Mouse (Mus musculus) brain, embryonic 14.5 days (tissue): ENCODE data around the gene Coq4. TPM values are rescaled to one million over a fixed set of nuclear protein-coding genes. Genes with fewer than 3 reads are reported as not detected.

Source experiments
- DNase-seq: peaks from one replicate; pipeline ENCODE4 v3.0.0-alpha.2; 2011; ENCODE audit warnings: low read depth
- CTCF ChIP-seq: fragments of 200-500 bp; IDR thresholded peaks from 2 replicates; pipeline ENCODE4 v1.5.1; 2012; ENCODE audit warnings: inconsistent platforms, mild to moderate bottlenecking, moderate library complexity, borderline replicate concordance; ENCODE audit not compliant: insufficient read depth, insufficient read length; ENCODE audit errors: extremely low read depth
- POLR2A ChIP-seq: fragments of 200-500 bp; IDR thresholded peaks from 2 replicates; pipeline ENCODE4 v1.6.1; 2012; ENCODE audit warnings: mild to moderate bottlenecking, inconsistent platforms, borderline replicate concordance; ENCODE audit not compliant: poor library complexity, insufficient read depth, insufficient read length, severe bottlenecking; ENCODE audit errors: extremely low read depth
- polyA plus RNA-seq: library from polyadenylated mRNA; depleted of rRNA; stranded (reverse); fragments of >200 nt; gene quantifications from 2 replicates; pipeline ENCODE4 v1.2.3, GENCODE M21; 2012

The Coq4 gene
- polyA plus RNA-seq, 1 experiment: 41.8 TPM

DNA sequence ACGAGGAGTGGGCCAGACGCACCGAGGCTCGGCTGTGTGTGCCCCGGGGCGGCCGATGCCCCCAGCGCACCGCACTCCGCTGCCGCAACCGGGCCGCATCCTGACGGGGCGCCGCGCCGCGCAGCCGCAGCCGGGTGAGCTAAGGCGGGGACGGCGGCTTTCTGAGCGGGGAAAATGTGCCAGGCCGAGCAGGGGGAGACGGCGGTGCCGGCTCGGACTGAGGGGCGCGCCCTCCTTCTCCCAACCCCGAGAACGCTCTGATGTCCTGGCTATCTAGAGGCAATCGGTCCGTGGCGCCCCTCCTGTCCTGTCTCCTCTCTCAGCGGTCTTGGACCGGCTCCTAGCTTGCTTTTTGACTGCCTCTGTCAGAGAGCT, 15.5 kb downstream of the Coq4 start:
- TF ChIP-seq POLR2A (no peak), CTCF (no peak)
- no peak for DNase-seq

DNA sequence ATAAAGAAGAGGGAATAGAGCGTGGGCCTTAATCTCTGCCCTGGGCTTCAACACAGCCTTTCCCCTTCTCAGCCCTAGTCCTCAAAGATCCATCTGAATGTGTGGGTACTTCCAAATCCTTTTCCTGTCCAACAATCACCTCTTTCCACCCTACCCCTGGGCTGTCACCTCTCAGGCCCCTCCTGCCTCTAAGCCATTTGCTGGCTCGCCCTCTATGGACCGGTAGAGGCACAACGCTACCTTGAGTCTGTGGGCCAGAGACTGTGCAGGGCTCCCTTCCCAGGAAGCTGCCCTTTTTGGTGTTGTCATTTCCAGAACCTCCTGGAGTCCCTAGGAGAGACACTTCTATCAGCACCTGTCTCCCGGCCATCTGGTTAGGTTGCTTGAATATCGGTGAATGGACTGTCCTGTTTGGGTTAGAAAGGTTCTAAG, 16.1 kb downstream of the Coq4 start:
- TF ChIP-seq CTCF: peak; percentile 50; the same call in 1 of the 2 replicates
- TF ChIP-seq POLR2A: no peak
- DNase-seq: peak; percentile 41

DNA sequence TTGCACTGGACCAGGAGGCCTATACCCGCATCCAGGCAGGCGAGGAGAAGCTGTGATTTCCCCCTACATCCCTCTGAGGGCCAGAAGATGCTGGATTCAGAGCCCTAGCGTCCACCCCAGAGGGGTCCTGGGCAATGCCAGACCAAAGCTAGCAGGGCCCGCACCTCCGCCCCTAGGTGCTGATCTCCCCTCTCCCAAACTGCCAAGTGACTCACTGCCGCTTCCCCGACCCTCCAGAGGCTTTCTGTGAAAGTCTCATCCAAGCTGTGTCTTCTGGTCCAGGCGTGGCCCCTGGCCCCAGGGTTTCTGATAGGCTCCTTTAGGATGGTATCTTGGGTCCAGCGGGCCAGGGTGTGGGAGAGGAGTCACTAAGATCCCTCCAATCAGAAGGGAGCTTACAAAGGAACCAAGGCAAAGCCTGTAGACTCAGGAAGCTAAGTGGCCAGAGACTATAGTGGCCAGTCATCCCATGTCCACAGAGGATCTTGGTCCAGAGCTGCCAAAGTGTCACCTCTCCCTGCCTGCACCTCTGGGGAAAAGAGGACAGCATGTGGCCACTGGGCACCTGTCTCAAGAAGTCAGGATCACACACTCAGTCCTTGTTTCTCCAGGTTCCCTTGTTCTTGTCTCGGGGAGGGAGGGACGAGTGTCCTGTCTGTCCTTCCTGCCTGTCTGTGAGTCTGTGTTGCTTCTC, 28.5 kb downstream of the Coq4 start:
- TF ChIP-seq CTCF (no peak), POLR2A (no peak)
- DNase-seq: no peak

DNA sequence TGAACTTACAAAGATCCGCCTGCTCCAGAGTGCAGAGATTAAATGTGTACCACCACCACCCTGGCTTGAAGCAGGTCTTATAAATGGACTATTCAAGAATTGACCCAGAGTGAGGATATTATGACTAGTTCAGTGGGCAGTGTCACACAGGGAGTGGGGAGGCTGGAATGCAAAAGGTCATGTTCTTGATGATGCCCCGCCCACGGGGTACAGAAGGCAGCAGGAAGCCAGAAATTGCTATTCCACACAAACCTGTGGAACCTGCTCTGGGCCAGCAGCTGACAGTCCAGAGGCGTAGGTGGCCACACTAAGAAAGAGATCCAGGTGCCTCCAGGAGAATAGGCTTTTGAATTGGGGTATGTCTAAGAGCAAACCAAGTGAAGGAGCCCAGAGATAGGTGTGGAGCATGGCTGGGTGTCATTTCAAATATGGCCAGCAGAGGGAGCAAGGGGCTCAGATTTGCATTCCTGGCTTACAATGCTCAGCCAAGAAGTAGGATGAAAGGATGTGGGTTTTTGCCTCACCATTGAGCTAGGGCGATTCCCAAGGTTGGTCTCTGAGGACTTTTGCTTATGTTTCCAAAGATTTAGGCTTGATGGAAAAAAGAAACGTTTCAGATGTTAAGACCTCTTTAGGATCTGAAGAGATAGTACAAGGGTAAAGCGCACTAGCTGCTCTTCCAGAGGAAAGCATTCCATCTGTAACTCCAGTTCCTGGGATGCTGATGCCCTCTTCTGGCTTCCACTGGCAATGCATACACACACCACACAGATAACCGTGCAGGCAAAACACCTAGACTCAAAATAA, 30.3 kb downstream of the Coq4 start:
- peak; percentile 89 for TF ChIP-seq CTCF
- TF ChIP-seq POLR2A: no peak
- DNase-seq: peak; percentile 93

DNA sequence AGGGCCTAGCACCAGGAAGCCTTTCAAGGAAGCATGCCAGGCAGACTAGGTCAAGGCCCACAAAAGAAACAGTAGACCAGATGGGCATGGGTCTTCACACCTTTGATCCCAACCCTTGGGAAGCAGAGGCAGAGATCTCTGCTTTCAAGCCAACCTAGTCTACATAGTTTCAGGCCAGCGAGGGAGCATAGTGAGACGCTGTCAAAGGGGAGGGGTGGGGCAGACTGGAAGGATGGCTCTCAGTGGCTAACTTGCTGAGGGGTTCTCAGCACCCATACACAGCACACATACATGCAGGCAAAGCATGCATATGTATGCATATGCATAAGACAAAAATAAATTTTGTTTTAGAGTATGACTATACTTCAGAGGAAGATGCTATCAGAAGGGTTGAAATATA, 32.1 kb downstream of the Coq4 start:
- DNase-seq: no peak
- no peak for TF ChIP-seq POLR2A
- TF ChIP-seq CTCF: no peak

DNA sequence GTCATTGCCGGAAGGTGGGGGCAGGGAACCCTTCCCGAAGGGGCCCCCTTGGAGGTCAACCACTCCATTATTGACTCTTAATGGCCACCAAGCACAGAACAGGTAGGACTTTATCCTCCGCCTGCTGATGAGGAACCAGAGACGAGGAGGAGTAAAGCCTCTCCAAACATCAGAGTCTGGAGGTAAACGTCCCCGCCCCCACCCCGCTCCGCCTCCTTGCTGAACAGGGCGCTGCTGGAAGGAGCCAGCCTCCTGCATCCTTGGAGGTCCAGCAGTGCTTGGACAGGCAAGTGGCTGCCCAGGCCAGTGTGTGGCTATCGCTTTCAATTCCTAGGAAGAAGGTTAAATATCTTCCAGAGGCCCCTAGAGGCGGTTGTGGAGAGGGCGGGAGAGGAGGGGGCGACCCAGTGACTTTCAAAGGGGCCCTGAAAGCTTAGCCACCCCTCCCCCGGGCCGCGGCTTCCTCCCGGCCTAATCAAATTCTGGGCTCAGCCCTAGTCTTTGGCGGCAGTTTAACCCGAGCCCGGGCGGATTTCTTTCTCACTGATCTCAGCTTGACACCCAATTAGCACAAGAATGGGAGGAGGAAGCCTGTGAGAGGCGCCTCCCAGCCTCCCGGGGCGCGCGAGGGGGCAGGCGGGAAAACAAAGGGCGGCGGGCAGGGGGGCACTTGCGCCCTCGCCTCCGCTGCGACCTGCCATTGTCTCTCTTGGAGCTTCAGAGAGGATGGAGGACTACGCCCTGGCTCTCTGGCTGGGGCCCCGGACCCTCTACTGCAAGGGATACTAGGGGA, 32.9 kb downstream of the Coq4 start, which contains the start of gene Urm1:
Gene Urm1 (plus strand): TSS at position 51 of the 793 bp plus-strand sequence.
- TF ChIP-seq CTCF (peak; percentile 2; the same call in 1 of the 2 replicates), POLR2A (0 out of 2 replicates have a peak, but pooled peaks have one; percentile 20)

DNA sequence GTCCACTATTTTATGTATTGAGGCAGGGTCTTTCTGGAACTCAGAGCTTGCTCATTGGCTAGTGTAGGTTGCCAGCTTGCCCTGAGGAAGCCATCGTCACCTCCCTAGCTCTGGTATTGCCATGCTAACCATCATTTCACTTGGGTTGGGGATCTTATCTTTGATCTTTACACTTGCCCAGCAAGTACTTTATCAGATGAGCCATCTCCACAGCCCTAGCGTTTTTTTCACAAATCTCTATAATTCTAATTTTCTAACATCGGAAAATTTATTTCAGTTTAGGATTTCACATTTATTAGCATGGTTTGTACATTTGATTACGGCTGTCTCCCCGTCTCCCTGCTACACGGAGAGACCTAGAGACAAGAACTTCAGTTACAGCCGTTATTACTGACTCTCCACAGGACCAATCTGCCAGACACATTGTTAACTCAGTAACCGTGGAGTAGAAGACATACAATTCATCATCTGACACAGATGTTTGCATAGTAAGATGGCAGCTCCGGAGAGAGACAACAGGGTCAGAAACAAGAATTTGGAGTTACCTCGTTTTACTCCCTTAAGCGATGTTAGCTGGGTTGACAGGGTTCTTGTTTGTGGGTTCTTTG, 39.1 kb downstream of the Coq4 start:
- no peak for TF ChIP-seq CTCF
- TF ChIP-seq POLR2A: no peak
- DNase-seq: no peak

More for the DNA sequence above, 32.9 kb downstream of the Coq4 start, which contains the start of gene Urm1:
- peak; percentile 95 for DNase-seq

DNA sequence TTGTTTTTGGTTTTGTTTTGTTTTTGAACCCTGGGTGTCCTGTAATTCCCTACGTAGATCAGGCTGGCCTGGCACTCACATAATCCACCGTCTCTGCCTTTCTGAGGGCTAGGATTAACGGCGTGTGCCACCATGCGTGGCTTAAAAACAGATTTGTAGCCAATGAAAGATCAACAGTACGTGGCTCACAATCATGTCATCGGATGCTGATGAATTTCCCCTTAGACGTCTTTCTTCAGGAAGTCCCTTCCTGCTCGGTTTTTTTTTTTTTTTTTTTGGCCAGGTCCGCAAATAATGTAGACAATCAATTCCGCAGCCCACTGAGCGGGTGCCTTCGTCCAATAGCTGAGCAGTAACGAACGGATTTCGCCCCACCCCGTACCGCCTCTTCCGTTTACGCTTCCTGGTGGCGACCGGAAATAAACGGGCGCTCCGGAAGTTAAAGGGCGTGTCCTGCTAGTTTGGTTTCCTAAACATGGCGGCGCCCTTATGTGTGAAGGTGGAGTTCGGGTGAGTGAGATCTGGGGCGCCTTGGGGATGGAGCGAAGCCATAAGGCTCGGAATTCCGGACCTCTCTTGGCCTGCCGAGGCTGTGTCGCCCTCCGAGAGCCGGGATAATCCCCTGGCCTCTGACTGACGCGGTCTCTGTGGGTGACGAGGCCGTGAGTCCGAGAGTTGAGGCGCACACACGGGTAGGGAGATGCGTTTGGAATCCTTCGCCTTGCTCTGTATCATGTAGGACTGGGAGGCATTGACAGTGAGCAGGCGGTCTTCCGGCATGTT, 39.8 kb downstream of the Coq4 start:
- DNase-seq: peak; percentile 99
- TF ChIP-seq POLR2A (peak; percentile 34; the same call in 1 of the 2 replicates), CTCF (no peak)

DNA sequence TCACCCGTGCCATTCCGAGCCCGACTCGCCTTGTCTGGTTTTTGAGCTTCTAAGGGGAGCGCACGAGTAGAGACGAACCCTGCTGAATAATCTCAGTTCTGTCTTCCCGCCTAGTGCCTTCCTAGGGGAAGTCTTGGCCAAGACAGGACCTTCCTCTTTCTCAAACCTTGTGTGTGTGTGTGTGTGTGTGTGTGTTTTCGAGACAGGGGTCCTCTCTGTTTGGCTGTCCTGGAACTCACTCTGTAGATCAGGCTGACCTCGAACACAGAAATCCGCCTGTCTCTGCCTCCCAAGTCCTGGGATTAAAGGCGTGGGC, 40.4 kb downstream of the Coq4 start:
- DNase-seq: no peak
- TF ChIP-seq POLR2A: no peak

DNA sequence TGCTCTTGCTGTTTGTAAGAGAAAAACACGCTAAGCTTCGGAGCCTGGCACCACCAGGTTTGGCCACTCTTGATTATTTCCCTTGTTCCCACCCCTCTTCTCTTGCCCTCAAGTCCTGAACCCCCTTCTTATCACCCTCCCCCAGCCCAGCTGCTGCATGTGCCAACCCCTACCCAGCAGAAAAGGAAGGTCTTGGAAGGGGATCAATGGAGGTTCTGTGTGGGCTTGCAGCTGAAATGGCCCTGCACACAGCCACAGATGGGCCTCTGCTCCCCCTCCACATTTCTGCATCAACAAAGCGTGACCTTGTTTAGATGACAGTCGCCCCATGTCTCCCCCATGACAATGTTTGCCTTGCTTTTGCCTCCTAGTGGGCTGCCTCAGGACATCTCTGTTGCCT, 43.8 kb downstream of the Coq4 start:
- no peak for DNase-seq

DNA sequence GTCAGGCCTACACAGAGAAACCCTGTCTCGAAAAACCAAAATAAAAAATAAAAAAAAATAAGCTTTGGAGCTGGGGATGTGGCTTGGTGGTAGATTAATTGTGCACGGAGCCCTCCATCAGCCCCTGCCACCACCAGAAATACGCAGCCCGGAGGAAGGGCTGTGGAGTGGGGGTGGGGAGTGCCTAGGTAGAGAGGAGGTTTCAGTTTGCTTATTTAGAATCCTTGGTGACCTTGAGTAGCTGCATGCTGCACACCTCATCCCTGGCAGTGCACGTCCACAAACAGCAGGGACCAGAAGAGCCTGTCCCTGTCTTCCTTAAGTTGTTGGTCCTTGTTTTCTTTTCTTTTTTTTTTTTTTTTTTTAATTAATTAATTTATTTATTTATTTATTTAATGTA, 46.5 kb downstream of the Coq4 start:
- DNase-seq: no peak
- TF ChIP-seq CTCF (no peak), POLR2A (no peak)

More for the DNA sequence above, 43.8 kb downstream of the Coq4 start:
- TF ChIP-seq POLR2A (no peak), CTCF (no peak)
